Mouse (Mus musculus): ENCODE measurements around the gene Capn6. TPM values are rescaled to one million over a fixed set of nuclear protein-coding genes. Genes with fewer than 3 reads are reported as not detected.

Capn6 gene
- total RNA-seq (2014; fragmentation: Nextera tagmentation) (13.0 and 14.5 TPM in 2 replicates), total RNA-seq (2017) (1.7 and 2.2 TPM in 2 replicates), polyA plus RNA-seq (2012) (0.33 and 0.35 TPM in 2 replicates)

DNA sequence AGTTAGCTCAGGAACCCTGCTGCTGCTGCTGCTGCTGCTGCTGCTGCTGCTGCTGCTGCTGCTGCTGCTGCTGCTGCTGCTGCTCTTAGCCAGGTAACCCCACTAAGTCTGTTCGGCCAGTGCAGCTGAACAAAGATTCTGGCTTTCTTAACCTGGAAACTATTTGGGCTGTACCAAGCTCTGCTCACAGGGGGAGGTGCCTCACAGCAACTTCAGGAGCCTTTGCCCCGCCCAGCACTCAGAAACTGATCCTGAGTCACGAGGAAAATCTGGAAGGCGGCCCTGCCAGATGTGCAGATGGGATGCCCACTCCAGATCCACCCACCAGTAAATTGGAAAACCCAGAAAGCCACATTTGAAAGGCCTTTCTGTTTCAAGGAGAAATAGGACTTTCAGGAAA lies at the start of gene Capn6:
TSS of gene Capn6 (minus strand) at position 203 of the 400 bp plus-strand sequence.
- Histone ChIP-seq H3K9me3 (replicated peaks) (no peaks in the 10 kb centered on the region), H3K4me1 (ENCODE audit: insufficient read depth, low read depth, low read length) (no peaks in the 10 kb centered on the region), H3K27me3 (ENCODE audit: insufficient read depth, low read length) (no peaks in the 10 kb centered on the region), H3K4me3 (ENCODE audit: low read depth, low read length) (no peak within 1 kb of the TSS), H3K36me3 (replicated peaks) (no peaks in the 10 kb centered on the region)
- DNase-seq (ENCODE audit: low spot score) (no peak), ATAC-seq (ENCODE audit: extremely low read depth, insufficient number of reproducible peaks, low FRiP score, poor library complexity, severe bottlenecking) (no peak)
- TF ChIP-seq GATA2 (IDR thresholded peaks at IDR 0.05; ENCODE audit: borderline replicate concordance, low read depth, low read length) (no peak), TAL1 (conservative IDR thresholded peaks at IDR 0.05; ENCODE audit: low read depth, low read length) (no peak), GATA1 (IDR thresholded peaks at IDR 0.05; ENCODE audit: borderline replicate concordance, low read length) (no peak)

DNA sequence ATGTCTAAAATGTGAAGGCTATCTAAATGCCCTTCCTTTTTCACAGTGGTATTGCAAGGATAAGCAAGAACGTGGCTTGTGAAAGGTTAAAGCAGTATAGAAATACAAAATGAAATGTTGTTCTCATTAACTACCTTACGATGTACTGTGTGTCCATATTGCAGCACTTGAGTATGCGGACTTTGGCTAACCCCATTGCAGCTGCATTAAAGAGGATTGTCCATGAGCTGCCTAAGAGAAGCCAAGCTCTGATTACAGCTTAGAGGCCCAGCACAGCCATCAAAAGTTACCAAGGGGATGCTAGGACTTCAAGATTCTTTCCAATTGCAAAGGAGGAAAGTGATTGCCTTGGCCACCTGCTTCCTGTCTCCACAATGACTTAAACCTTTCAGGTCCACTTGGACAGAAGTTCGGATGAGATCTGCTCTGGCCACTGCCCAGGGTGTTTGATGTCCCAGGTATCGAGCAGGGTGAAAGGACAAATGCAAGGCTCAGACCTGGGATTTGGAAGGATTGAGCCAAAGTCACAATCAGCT lies 40.0 kb upstream of the Capn6 start:
- DNase-seq (ENCODE audit: low spot score) (no peak), ATAC-seq (ENCODE audit: extremely low read depth, insufficient number of reproducible peaks, low FRiP score, poor library complexity, severe bottlenecking) (no peak)
- H3K27me3 ChIP-seq (ENCODE audit: insufficient read depth, low read length), result no peaks in the 10 kb centered on the region
- H3K9me3 ChIP-seq (replicated peaks), result no peaks in the 10 kb centered on the region
- TF ChIP-seq TAL1 (conservative IDR thresholded peaks at IDR 0.05; ENCODE audit: low read depth, low read length) (no peak), POLR2AphosphoS5 (IDR thresholded peaks at IDR 0.05; ENCODE audit: insufficient replicate concordance, low read depth, low read length) (no peak)
- H3K36me3 ChIP-seq (replicated peaks), result no peaks in the 10 kb centered on the region
- no peak overlapping the region for H3K4me3 ChIP-seq (ENCODE audit: low read depth, low read length)
- H3K4me1 ChIP-seq (ENCODE audit: insufficient read depth, low read depth, low read length), result no peaks in the 10 kb centered on the region

DNA sequence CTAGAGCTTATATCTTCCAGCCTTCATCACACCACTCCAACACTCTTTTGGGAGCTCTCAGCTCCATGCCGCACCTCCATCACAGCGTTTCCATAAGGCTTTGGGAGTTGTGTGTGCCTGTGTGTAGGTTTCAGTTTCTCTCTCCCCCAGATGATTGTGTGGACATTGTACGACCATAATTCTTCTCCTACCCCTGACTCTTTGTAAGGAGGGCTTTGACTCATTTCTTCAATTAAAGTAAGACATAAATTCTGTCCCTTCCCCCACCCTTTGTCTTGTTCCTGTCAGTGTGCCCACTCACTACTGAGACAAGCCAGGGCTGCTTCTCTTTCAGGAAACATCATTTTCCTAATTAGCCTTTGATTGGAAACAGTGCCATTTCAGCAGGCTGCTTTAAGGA lies 24.1 kb upstream of the Capn6 start:
- ATAC-seq (ENCODE audit: extremely low read depth, insufficient number of reproducible peaks, low FRiP score, poor library complexity, severe bottlenecking), result no peak
- Histone ChIP-seq H3K36me3 (replicated peaks) (no peaks in the 10 kb centered on the region), H3K4me1 (ENCODE audit: insufficient read depth, low read depth, low read length) (no peaks in the 10 kb centered on the region), H3K27me3 (ENCODE audit: insufficient read depth, low read length) (no peaks in the 10 kb centered on the region), H3K4me3 (ENCODE audit: low read depth, low read length) (no peak overlapping the region), H3K9me3 (replicated peaks) (no peaks in the 10 kb centered on the region)
- TF ChIP-seq POLR2AphosphoS5 (IDR thresholded peaks at IDR 0.05; ENCODE audit: insufficient replicate concordance, low read depth, low read length) (no peak), GATA2 (IDR thresholded peaks at IDR 0.05; ENCODE audit: borderline replicate concordance, low read depth, low read length) (no peak), TAL1 (conservative IDR thresholded peaks at IDR 0.05; ENCODE audit: low read depth, low read length) (no peak), CTCF (IDR thresholded peaks at IDR 0.05; ENCODE audit: low read depth, low read length) (no peak), GATA1 (IDR thresholded peaks at IDR 0.05; ENCODE audit: borderline replicate concordance, low read length) (no peak)
- DNase-seq (ENCODE audit: low spot score), result no peak

DNA sequence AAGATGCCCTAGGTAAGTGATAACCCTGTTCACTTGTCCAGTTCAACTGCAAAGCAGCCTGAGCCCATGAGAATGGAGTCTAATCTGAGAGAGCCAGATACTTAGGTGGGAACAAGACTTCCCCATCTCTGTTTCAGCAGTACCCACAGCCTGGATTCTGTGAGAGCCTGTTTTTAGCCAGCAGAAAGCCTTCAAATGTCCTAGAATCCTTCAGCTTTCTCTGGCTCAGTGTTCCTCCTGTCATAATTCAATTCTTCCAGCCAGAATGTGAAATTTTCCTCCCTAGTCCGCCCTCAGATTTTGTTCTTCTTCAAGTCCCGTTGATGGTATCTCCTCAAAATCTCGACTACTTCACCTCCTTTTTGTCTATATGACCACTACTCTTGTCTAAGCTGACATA lies 22.8 kb upstream of the Capn6 start:
- Histone ChIP-seq H3K36me3 (replicated peaks) (no peaks in the 10 kb centered on the region), H3K4me1 (ENCODE audit: insufficient read depth, low read depth, low read length) (no peaks in the 10 kb centered on the region), H3K9me3 (replicated peaks) (no peaks in the 10 kb centered on the region), H3K27me3 (ENCODE audit: insufficient read depth, low read length) (no peaks in the 10 kb centered on the region), H3K4me3 (ENCODE audit: low read depth, low read length) (no peak overlapping the region)
- no peak for TF ChIP-seq POLR2AphosphoS5 (IDR thresholded peaks at IDR 0.05; ENCODE audit: insufficient replicate concordance, low read depth, low read length)
- no peak for TF ChIP-seq TAL1 (conservative IDR thresholded peaks at IDR 0.05; ENCODE audit: low read depth, low read length)
- TF ChIP-seq GATA2 (IDR thresholded peaks at IDR 0.05; ENCODE audit: borderline replicate concordance, low read depth, low read length), result no peak
- no peak for TF ChIP-seq CTCF (IDR thresholded peaks at IDR 0.05; ENCODE audit: low read depth, low read length)
- no peak for TF ChIP-seq GATA1 (IDR thresholded peaks at IDR 0.05; ENCODE audit: borderline replicate concordance, low read length)
- no peak for ATAC-seq (ENCODE audit: extremely low read depth, insufficient number of reproducible peaks, low FRiP score, poor library complexity, severe bottlenecking)
- DNase-seq (ENCODE audit: low spot score), result no peak

DNA sequence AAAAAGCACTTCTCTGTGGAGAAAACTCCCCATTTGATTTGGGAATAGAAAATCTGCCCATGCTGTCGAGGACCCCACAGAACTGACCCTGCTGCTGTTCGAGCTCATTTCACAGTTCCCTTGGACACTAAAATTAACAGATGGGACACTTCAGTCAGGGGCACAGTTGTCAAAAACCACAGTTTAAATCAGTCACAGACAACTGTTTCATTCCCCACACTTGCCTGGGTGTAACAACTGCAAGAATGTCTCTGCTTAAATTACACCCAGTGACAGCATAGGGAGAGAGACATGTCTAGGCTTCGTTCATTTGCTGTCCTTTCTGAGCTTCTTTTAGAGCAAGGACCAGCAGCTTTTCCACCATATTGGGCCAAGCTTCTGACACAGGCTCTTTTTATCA lies 19.4 kb upstream of the Capn6 start:
- ATAC-seq (ENCODE audit: extremely low read depth, insufficient number of reproducible peaks, low FRiP score, poor library complexity, severe bottlenecking), result no peak
- no peak overlapping the region for H3K4me3 ChIP-seq (ENCODE audit: low read depth, low read length)
- no peaks in the 10 kb centered on the region for H3K4me1 ChIP-seq (ENCODE audit: insufficient read depth, low read depth, low read length)
- no peaks in the 10 kb centered on the region for H3K27me3 ChIP-seq (ENCODE audit: insufficient read depth, low read length)
- TF ChIP-seq TAL1 (conservative IDR thresholded peaks at IDR 0.05; ENCODE audit: low read depth, low read length) (no peak), CTCF (IDR thresholded peaks at IDR 0.05; ENCODE audit: low read depth, low read length) (no peak), GATA2 (IDR thresholded peaks at IDR 0.05; ENCODE audit: borderline replicate concordance, low read depth, low read length) (no peak), POLR2AphosphoS5 (IDR thresholded peaks at IDR 0.05; ENCODE audit: insufficient replicate concordance, low read depth, low read length) (no peak), GATA1 (IDR thresholded peaks at IDR 0.05; ENCODE audit: borderline replicate concordance, low read length) (no peak)
- DNase-seq (ENCODE audit: low spot score), result no peak
- no peaks in the 10 kb centered on the region for H3K36me3 ChIP-seq (replicated peaks)
- no peaks in the 10 kb centered on the region for H3K9me3 ChIP-seq (replicated peaks)

DNA sequence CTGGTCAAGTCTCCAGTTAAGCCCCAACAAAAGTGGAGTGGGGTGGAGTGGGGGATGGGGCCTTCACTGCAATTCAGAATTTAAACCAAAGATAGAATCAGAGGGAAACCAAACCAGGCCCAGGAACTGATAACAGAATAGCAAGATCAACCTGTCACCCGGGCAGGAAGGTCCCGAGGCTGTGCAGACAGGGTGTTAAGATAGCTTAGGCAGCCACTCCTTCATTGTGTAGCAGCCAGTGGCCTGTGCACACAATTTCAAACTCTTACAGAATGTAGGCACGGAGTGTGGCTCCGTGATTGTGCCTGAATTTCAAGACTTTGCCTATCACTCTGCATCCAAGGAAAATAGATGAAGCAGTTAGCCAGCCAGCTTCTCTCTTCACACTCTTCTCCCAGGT lies 693 bp downstream of the Capn6 start:
- DNase-seq (ENCODE audit: low spot score), result no peak
- no peak for TF ChIP-seq POLR2AphosphoS5 (IDR thresholded peaks at IDR 0.05; ENCODE audit: insufficient replicate concordance, low read depth, low read length)
- no peak for TF ChIP-seq CTCF (IDR thresholded peaks at IDR 0.05; ENCODE audit: low read depth, low read length)
- no peak for TF ChIP-seq TAL1 (conservative IDR thresholded peaks at IDR 0.05; ENCODE audit: low read depth, low read length)
- TF ChIP-seq GATA2 (IDR thresholded peaks at IDR 0.05; ENCODE audit: borderline replicate concordance, low read depth, low read length), result no peak
- TF ChIP-seq GATA1 (IDR thresholded peaks at IDR 0.05; ENCODE audit: borderline replicate concordance, low read length), result no peak
- H3K27me3 ChIP-seq (ENCODE audit: insufficient read depth, low read length), result no peaks in the 10 kb centered on the region
- no peaks in the 10 kb centered on the region for H3K9me3 ChIP-seq (replicated peaks)
- no peak overlapping the region for H3K4me3 ChIP-seq (ENCODE audit: low read depth, low read length)
- peak; percentile 49 for ATAC-seq (ENCODE audit: extremely low read depth, insufficient number of reproducible peaks, low FRiP score, poor library complexity, severe bottlenecking)
- no peaks in the 10 kb centered on the region for H3K36me3 ChIP-seq (replicated peaks)
- H3K4me1 ChIP-seq (ENCODE audit: insufficient read depth, low read depth, low read length), result no peaks in the 10 kb centered on the region

DNA sequence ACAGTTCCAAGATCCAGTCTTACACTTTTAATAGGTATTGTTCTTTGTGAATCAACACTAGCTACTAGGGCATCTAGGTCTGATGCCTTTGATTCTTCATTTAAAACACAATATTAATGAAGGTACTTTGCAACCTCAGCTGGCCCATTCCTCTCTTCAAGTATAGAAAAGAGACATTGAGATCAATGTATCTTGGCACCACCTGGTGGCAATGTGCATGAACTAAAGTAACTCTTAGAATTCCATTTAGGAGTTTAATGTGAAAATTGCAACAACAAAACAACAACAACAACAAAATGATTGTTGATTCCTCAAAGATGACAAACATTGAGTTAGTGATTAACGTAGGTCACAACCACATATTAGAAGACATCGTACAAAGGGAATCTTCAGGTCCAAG lies 8.3 kb downstream of the Capn6 start:
- no peaks in the 10 kb centered on the region for H3K27me3 ChIP-seq (ENCODE audit: insufficient read depth, low read length)
- H3K9me3 ChIP-seq (replicated peaks), result no peaks in the 10 kb centered on the region
- DNase-seq (ENCODE audit: low spot score) (no peak), ATAC-seq (ENCODE audit: extremely low read depth, insufficient number of reproducible peaks, low FRiP score, poor library complexity, severe bottlenecking) (no peak)
- no peak overlapping the region for H3K4me3 ChIP-seq (ENCODE audit: low read depth, low read length)
- H3K4me1 ChIP-seq (ENCODE audit: insufficient read depth, low read depth, low read length), result no peaks in the 10 kb centered on the region
- no peak for TF ChIP-seq GATA2 (IDR thresholded peaks at IDR 0.05; ENCODE audit: borderline replicate concordance, low read depth, low read length)
- no peak for TF ChIP-seq TAL1 (conservative IDR thresholded peaks at IDR 0.05; ENCODE audit: low read depth, low read length)
- no peak for TF ChIP-seq POLR2AphosphoS5 (IDR thresholded peaks at IDR 0.05; ENCODE audit: insufficient replicate concordance, low read depth, low read length)
- TF ChIP-seq GATA1 (IDR thresholded peaks at IDR 0.05; ENCODE audit: borderline replicate concordance, low read length), result no peak
- no peaks in the 10 kb centered on the region for H3K36me3 ChIP-seq (replicated peaks)
